Mouse (Mus musculus) heart, embryonic 10.5 days (tissue): ENCODE measurements at regions not wholly inside any gene's neighbourhood (a gene's known extent, or its start where the extent isn't known, plus 50 kb on each side); places are given as distances from the start of the nearest gene placed in this dataset.

Experiments
- DNase-seq: peaks from one replicate; pipeline ENCODE4 v3.0.0-alpha.2; 2017; ENCODE audit warnings: low spot score
- H3K27ac ChIP-seq: fragments of 300-500 bp; sonication (generic); 2 replicates; pipeline ENCODE4 v1.5.1; 2016; ENCODE audit warnings: mild to moderate bottlenecking
- H3K27me3 ChIP-seq: fragments of 300-500 bp; sonication (generic); 2 replicates; pipeline ENCODE4 v1.6.1; 2016; ENCODE audit warnings: mild to moderate bottlenecking; ENCODE audit not compliant: poor library complexity, insufficient read depth, severe bottlenecking
- H3K36me3 ChIP-seq: fragments of 300-500 bp; sonication (generic); 2 replicates; pipeline ENCODE4 v1.6.1; 2016; ENCODE audit warnings: mild to moderate bottlenecking, moderate library complexity
- H3K4me1 ChIP-seq: fragments of 300-500 bp; sonication (generic); 2 replicates; pipeline ENCODE4 v1.6.1; 2016; ENCODE audit warnings: mild to moderate bottlenecking
- H3K4me3 ChIP-seq: fragments of 300-500 bp; sonication (generic); 2 replicates; pipeline ENCODE4 v1.5.1; 2016; ENCODE audit warnings: mild to moderate bottlenecking, moderate library complexity
- H3K9me3 ChIP-seq: fragments of 300-500 bp; sonication (generic); 2 replicates; pipeline ENCODE4 v1.6.1; 2016; ENCODE audit warnings: mild to moderate bottlenecking, moderate library complexity
- WGBS: fragments of 180-500 bp; shearing (Covaris S2); methylation state at CpG from one replicate; pipeline ENCODE4 v1.1.7; 2016; 5-methylcytosine and 5-hydroxymethylcytosine counted together

DNA sequence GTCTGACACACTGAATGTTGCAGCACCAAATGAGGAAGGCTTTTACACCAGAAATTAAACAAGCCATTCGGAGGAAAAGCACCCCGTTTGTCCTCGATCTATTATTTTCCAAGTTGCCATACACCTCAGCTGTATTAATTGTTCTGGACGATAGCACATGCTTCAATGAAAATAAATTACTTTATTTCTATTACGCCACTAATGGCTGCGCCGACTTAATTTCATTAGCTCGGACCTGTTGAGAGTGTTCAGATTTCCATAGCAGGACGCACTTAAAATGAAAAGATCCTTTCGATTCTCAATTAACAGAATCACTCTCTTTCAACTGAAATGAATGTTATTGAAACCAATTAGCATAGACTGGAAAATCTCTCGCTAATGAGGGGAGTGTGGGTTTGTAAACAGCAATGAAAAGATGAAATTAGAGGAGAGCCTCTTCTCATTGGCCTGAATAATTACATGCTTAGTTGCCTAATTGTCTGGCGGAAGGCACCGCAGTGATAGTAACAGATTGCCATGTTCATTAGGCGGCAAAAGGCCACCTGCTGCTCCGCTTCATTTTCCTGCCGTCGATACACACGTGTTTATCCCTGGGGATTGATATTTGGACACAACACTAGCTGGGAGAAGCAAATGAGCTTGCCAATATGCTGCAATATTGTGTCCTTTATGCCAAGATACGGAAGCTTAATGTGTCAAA, 234.7 kb upstream of the Rsrc1 start:
- no peaks in the 10 kb centered on the region for H3K36me3 ChIP-seq
- H3K9me3 ChIP-seq = no peaks in the 10 kb centered on the region
- H3K27me3 ChIP-seq = no peaks in the 10 kb centered on the region
- H3K4me3 ChIP-seq = no peak overlapping the region
- DNase-seq = no peak
- no peaks in the 10 kb centered on the region for H3K4me1 ChIP-seq
- WGBS = 88% methylated on average over 19 of the region's 19 CpGs
- H3K27ac ChIP-seq = no peak overlapping the region

DNA sequence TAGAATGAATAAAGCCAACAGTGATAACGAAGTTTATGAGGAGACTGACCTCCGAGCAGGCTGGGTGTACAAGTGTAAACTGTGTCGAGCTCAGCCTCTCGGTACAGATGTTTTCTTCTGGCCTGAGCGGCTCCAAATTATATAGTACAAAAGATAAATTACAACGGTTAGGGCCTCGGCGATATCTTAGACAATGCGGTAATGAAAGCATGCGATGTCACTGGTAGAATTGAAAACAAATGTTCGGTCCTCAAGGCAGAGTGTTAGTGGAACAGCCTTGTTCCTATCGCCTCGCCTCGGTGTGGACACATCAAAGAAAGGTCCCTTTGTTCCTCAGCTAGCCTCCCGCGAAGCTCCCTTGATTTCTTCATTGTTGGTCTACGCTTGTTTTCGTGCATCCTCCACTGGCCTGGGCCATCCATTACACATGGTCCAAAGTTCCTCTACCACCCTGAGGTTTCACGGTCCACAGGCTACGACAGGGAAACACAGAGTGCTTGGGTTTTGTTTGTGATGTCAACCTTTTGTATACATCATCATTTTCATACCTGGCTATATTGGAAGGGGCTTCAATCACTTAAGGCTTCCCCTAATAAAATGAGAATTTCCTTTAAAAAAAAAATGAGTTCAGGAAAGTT, 234.0 kb upstream of the Rsrc1 start:
- Histone ChIP-seq H3K4me3 (no peak overlapping the region), H3K27me3 (no peaks in the 10 kb centered on the region), H3K36me3 (no peaks in the 10 kb centered on the region), H3K27ac (no peak overlapping the region), H3K4me1 (no peaks in the 10 kb centered on the region), H3K9me3 (no peaks in the 10 kb centered on the region)
- DNase-seq = no peak
- WGBS = 80% methylated on average over 20 of the region's 20 CpGs

GRCm38 (mm10) chr3:66758141-66758540, 223.0 kb upstream of the Rsrc1 start:
- no peaks in the 10 kb centered on the region for H3K4me1 ChIP-seq
- no peak for DNase-seq

GRCm38 (mm10) chr3:66759841-66760240, 221.3 kb upstream of the Rsrc1 start:
- no peaks in the 10 kb centered on the region for H3K4me1 ChIP-seq
- DNase-seq = no peak
- no peak overlapping the region for H3K4me3 ChIP-seq
- WGBS = 80% methylated on average over 4 of the region's 4 CpGs
- no peaks in the 10 kb centered on the region for H3K9me3 ChIP-seq
- H3K27ac ChIP-seq = no peak overlapping the region
- H3K36me3 ChIP-seq = no peaks in the 10 kb centered on the region
- H3K27me3 ChIP-seq = no peaks in the 10 kb centered on the region

More at GRCm38 (mm10) chr3:66758141-66758540, 223.0 kb upstream of the Rsrc1 start:
- 71% methylated on average over 3 of the region's 3 CpGs for WGBS
- Histone ChIP-seq H3K4me3 (no peak overlapping the region), H3K27me3 (no peaks in the 10 kb centered on the region), H3K36me3 (no peaks in the 10 kb centered on the region), H3K9me3 (no peaks in the 10 kb centered on the region), H3K27ac (no peak overlapping the region)

GRCm38 (mm10) chr3:66762446-66762845, 218.7 kb upstream of the Rsrc1 start:
- H3K27ac ChIP-seq = no peak overlapping the region
- H3K36me3 ChIP-seq = no peaks in the 10 kb centered on the region
- 89% methylated on average over 3 of the region's 3 CpGs for WGBS
- no peaks in the 10 kb centered on the region for H3K9me3 ChIP-seq
- no peak overlapping the region for H3K4me3 ChIP-seq
- H3K4me1 ChIP-seq = no peaks in the 10 kb centered on the region
- no peaks in the 10 kb centered on the region for H3K27me3 ChIP-seq
- no peak for DNase-seq

- Histone ChIP-seq H3K9me3 (no peaks in the 10 kb centered on the region), H3K27me3 (no peaks in the 10 kb centered on the region), H3K36me3 (no peaks in the 10 kb centered on the region), H3K4me3 (no peak overlapping the region), H3K27ac (no peak overlapping the region), H3K4me1 (no peaks in the 10 kb centered on the region; the same call in 1 of the 2 replicates)
- 71% methylated on average over 12 of the region's 12 CpGs for WGBS
- no peak for DNase-seq
Measured at GRCm38 (mm10) chr3:66797351-66798010, 183.7 kb upstream of the Rsrc1 start.

- Histone ChIP-seq H3K9me3 (no peaks in the 10 kb centered on the region), H3K27ac (no peak overlapping the region), H3K4me3 (no peak overlapping the region), H3K4me1 (no peaks in the 10 kb centered on the region; the same call in 1 of the 2 replicates), H3K36me3 (no peaks in the 10 kb centered on the region), H3K27me3 (no peaks in the 10 kb centered on the region)
- no peak for DNase-seq
- 88% methylated on average over 5 of the region's 5 CpGs for WGBS
Measured at GRCm38 (mm10) chr3:66798292-66798691, 182.9 kb upstream of the Rsrc1 start.

- Histone ChIP-seq H3K4me1 (no peaks in the 10 kb centered on the region; the same call in 1 of the 2 replicates), H3K36me3 (no peaks in the 10 kb centered on the region), H3K4me3 (no peak overlapping the region), H3K27me3 (no peaks in the 10 kb centered on the region), H3K9me3 (no peaks in the 10 kb centered on the region), H3K27ac (no peak overlapping the region)
- WGBS = 90% methylated on average over 5 of the region's 5 CpGs
- DNase-seq = no peak
Measured at GRCm38 (mm10) chr3:66802538-66802937, 178.7 kb upstream of the Rsrc1 start.

- Histone ChIP-seq H3K4me1 (no peaks in the 10 kb centered on the region; the same call in 1 of the 2 replicates), H3K27ac (no peak overlapping the region), H3K27me3 (no peaks in the 10 kb centered on the region), H3K36me3 (no peaks in the 10 kb centered on the region), H3K4me3 (no peak overlapping the region), H3K9me3 (no peaks in the 10 kb centered on the region)
- 50% methylated on average over 1 of the region's 1 CpGs for WGBS
- no peak for DNase-seq
Measured at GRCm38 (mm10) chr3:66806176-66806575, 175.0 kb upstream of the Rsrc1 start.

GRCm38 (mm10) chr3:66812686-66813445, 168.3 kb upstream of the Rsrc1 start:
- no peak overlapping the region for H3K27ac ChIP-seq
- no peaks in the 10 kb centered on the region for H3K27me3 ChIP-seq
- 61% methylated on average over 5 of the region's 5 CpGs for WGBS
- H3K9me3 ChIP-seq = no peaks in the 10 kb centered on the region
- no peaks in the 10 kb centered on the region for H3K36me3 ChIP-seq
- no peak for DNase-seq
- no peaks in the 10 kb centered on the region for H3K4me1 ChIP-seq
- H3K4me3 ChIP-seq = no peak overlapping the region

- no peaks in the 10 kb centered on the region for H3K4me1 ChIP-seq
- H3K9me3 ChIP-seq = no peaks in the 10 kb centered on the region
- no peak overlapping the region for H3K4me3 ChIP-seq
- H3K36me3 ChIP-seq = no peaks in the 10 kb centered on the region
- no peaks in the 10 kb centered on the region for H3K27me3 ChIP-seq
- 75% methylated on average over 3 of the region's 3 CpGs for WGBS
- DNase-seq = no peak
- H3K27ac ChIP-seq = no peak overlapping the region
Measured at GRCm38 (mm10) chr3:66825761-66826160, 155.4 kb upstream of the Rsrc1 start.
